Mouse (Mus musculus) embryonic fibroblast, embryonic 13.5 days (primary cell): Measurements from ENCODE around the gene Psmb4. TPM values are rescaled to one million over a fixed set of nuclear protein-coding genes. Genes with fewer than 3 reads are reported as not detected.
"Not testable (repeated sequence)": the region's sequence is repeated elsewhere in the genome, so short reads cannot be mapped to it uniquely, and the experiment has no call there.

Source experiments
- H3K27ac ChIP-seq: 2 replicates; pipeline ENCODE4 v1.5.1; 2012; ENCODE audit warnings: low read length, control low read depth, inconsistent platforms; ENCODE audit not compliant: insufficient read depth
- H3K4me1 ChIP-seq: 2 replicates; pipeline ENCODE4 v1.6.1; 2011; ENCODE audit warnings: low read length; ENCODE audit not compliant: control insufficient read depth, insufficient read depth
- H3K4me3 ChIP-seq: 2 replicates; pipeline ENCODE4 v1.5.1; 2011; ENCODE audit warnings: mild to moderate bottlenecking, control low read depth, low read length; ENCODE audit not compliant: insufficient read depth
- CTCF ChIP-seq: IDR thresholded peaks from 2 replicates; pipeline ENCODE4 v1.5.1; 2011; ENCODE audit warnings: mild to moderate bottlenecking, control low read depth, low read length, moderate library complexity, borderline replicate concordance; ENCODE audit not compliant: insufficient read depth
- POLR2A ChIP-seq: IDR thresholded peaks from 2 replicates; pipeline ENCODE4 v1.6.1; 2011; ENCODE audit warnings: low read depth, mild to moderate bottlenecking, control low read depth, low read length, moderate library complexity
- polyA plus RNA-seq: library from polyadenylated mRNA; stranded (reverse); fragments of >200 nt; gene quantifications from 2 replicates; pipeline ENCODE4 v1.2.4, GENCODE M21; 2011; ENCODE audit warnings: low read depth; ENCODE audit not compliant: missing spikeins, insufficient read length

Psmb4 gene
- polyA plus RNA-seq = 236 and 256 TPM in 2 replicates

DNA sequence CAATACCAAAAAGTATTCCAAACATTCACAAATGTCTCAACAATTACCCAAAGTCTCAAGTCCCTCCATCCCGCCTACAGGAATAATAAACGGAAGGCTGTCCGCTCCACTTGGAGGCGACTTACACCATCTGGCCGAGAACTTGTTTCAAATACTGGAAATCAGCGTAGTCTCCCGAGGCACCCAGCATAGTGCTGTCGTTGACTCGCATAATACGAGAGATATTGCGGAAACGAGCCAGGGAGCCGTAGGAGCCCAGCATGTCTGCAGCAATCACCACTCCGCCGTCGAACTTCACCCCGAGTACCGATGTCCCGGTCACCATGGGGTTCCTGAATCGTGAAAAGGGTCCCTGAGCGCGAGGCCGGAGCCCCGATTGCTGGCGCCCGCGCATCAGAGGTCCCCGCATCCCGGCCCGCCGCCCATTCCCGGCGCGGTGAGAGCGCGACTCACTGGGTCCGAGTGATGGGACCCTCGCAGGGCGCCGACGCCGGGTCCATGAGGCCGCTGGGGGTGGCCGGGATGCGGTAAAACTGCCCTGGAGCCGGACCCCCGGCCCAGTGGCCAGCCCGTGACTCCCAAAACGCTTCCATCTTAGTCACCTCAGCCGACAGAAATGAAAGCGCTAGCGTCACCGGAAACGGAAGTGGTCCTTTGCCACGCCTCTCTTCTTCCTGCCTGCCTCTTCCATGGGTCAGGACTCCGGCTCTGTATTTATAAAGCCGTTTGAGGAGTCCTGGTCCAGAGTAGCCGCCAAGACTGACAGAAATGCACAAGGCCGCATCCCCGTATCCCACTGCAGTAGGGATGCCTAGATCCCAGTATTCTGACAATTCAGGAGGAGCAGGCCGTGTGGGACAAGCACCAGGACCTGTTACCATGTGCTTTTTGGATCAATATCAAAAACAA, at the start of gene Psmb4:
Gene Psmb4 (minus strand): TSS at position 646 of the 909 bp plus-strand sequence.
- no peaks in the 10 kb centered on the region for H3K4me1 ChIP-seq
- H3K4me3 ChIP-seq = peak within 1 kb of the TSS; percentile 97
- TF ChIP-seq CTCF (no peak), POLR2A (peak; percentile 92)
- 0 out of 2 replicates have a peak within 1 kb of the TSS, but pooled peaks have one; percentile 21 for H3K27ac ChIP-seq

DNA sequence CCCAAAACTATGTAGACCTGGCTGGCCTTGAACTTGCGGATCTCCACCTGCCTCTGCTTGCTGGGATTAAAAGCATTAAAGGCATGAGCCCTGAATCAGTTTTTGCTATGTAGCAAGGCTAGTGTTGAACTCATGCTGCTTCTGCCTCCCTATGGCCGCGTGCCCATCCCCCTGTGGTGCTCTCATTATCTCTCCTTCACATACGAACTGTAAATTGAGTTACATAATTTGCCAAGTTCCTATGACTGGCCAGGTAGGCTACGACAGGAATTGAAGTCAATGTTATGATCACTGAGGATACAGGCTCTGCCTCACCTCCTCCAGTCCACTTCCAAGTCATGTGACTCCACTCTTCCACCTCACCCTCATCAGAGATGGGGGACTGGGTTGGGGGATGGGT, 49.4 kb upstream of the Psmb4 start:
- not testable (repeated sequence) for H3K4me1 ChIP-seq, H3K27ac ChIP-seq, H3K4me3 ChIP-seq

GRCm38 (mm10) chr3:94935332-94935731, 48.6 kb upstream of the Psmb4 start:
- not testable (repeated sequence) for H3K4me3 ChIP-seq, H3K27ac ChIP-seq, H3K4me1 ChIP-seq

GRCm38 (mm10) chr3:94934564-94934963, 47.8 kb upstream of the Psmb4 start:
- H3K4me3 ChIP-seq, H3K27ac ChIP-seq, H3K4me1 ChIP-seq: not testable (repeated sequence)

DNA sequence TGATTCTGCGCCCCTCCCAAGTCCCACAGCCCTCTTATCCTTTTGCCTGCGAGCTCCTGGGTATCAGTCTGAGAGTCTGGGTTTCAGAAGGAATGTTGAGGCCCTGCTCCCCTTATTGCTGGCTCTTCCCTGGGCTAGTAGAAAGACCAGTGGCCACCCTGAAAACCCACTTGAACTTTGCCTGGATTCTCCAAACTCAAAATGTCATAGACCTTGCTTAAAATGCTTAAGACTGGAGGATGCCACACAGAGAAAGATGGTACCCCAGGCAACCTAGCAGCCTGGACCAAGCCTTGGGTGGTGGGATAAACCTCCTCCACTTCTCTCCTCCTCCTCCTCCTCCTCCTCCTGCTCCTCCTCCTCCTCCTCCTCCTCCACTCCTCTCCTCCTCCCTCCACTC, 46.8 kb upstream of the Psmb4 start:
- H3K4me1 ChIP-seq, H3K27ac ChIP-seq, H3K4me3 ChIP-seq: not testable (repeated sequence)

DNA sequence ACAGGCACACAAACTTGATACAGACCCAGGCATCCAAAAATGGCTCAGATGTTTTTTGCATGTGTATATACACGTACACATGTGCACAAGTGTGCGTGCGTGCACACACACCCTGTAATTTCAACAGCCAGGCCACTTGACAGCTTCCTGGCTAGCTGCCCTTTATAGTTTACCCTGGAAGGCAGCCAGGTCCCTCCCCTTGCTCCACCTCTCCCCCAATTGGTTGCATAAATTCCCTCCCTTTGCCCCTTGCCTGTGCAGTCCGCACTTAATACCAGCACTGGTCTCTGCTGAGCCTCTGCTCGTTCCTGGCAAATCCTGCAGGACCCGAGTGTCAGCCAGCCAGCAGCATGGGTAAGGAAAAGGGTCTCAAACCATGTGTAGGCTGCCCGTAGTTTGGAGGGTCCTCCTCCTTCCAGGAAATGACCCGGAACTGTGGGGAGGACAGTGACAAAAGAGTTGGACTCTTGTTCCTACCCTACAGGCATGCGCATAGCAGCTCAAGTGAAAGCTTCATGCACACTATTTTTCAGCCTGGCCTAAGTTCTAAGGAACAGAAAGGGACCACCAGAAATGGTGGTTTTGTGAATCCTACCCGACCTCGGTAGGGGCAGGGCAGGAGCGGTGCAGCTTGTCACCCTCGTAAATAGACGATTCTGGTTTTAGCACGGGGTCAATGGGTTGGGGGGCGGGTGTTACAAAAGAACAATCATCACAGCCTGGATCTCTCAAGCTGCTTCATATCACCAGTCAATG, 46.2 kb upstream of the Psmb4 start, which contains the start of gene Selenbp1:
Gene Selenbp1 (plus strand): TSS at position 248 of the 756 bp plus-strand sequence.
- TF ChIP-seq POLR2A (peak; percentile 66), CTCF (no peak)
- Histone ChIP-seq H3K27ac (no peak within 1 kb of the TSS), H3K4me1 (no peaks in the 10 kb centered on the region), H3K4me3 (no peak within 1 kb of the TSS)

- H3K4me3 ChIP-seq, H3K4me1 ChIP-seq, H3K27ac ChIP-seq: not testable (repeated sequence)
These were observed 45.5 kb upstream of the Psmb4 start for GRCm38 (mm10) chr3:94932279-94932678.

GRCm38 (mm10) chr3:94931427-94932082, 44.8 kb upstream of the Psmb4 start:
- H3K4me1 ChIP-seq, H3K4me3 ChIP-seq, H3K27ac ChIP-seq: not testable (repeated sequence)

- H3K4me3 ChIP-seq, H3K27ac ChIP-seq, H3K4me1 ChIP-seq: not testable (repeated sequence)
These were observed 43.9 kb upstream of the Psmb4 start for GRCm38 (mm10) chr3:94930386-94931266.

DNA sequence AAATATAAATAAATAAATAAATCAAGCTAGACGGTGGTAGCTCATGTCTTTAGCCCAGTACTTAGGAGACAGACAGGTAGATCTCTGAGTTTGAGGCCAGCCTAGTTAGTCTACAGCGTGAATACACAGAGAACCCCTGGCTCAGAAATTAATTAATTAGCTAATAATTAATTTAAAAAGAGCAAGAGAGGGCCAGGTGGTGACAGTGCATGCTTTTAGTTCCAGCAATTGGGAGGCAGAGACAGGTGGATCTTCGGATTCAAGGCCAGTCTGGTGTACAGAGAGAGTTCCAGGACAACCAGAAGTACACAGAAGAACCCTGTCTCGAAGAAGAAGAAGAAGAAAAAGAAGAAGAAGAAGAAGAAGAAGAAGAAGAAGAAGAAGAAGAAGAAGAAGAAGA, 42.2 kb upstream of the Psmb4 start:
- not testable (repeated sequence) for H3K27ac ChIP-seq, H3K4me3 ChIP-seq, H3K4me1 ChIP-seq

- not testable (repeated sequence) for H3K27ac ChIP-seq, H3K4me1 ChIP-seq, H3K4me3 ChIP-seq
These were observed 39.6 kb upstream of the Psmb4 start for GRCm38 (mm10) chr3:94926301-94926736.
